Mouse (Mus musculus) liver, embryonic 14.5 days (tissue): ENCODE measurements around the gene Fam166a. TPM values are rescaled to one million over a fixed set of nuclear protein-coding genes. Genes with fewer than 3 reads are reported as not detected.

Experiments used
- ATAC-seq: fragments of 200-750 bp; cut with Nextera tagmentation; 2 replicates; pipeline ENCODE4 v1.8.0; 2017; ENCODE audit warnings: moderate number of reproducible peaks, mild to moderate bottlenecking, moderate library complexity; ENCODE audit not compliant: insufficient read depth
- DNase-seq, 3 experiments: peaks; one replicate each; pipeline ENCODE4 v3.0.0-alpha.2; 2012 to 2013; ENCODE audit warnings: low read depth in 3 of 3, low spot score in 3 of 3
- H3K27ac ChIP-seq: fragments of 300-500 bp; sonication (generic); 2 replicates; pipeline ENCODE4 v1.5.1; 2014; ENCODE audit warnings: moderate library complexity, mild to moderate bottlenecking, control low read depth, inconsistent platforms
- H3K27me3 ChIP-seq: fragments of 300-500 bp; sonication (generic); 2 replicates; pipeline ENCODE4 v1.6.1; 2014; ENCODE audit warnings: mild to moderate bottlenecking, low read length, moderate library complexity; ENCODE audit not compliant: control insufficient read depth, insufficient read depth
- H3K36me3 ChIP-seq: fragments of 300-500 bp; sonication (generic); replicated peaks from 2 replicates; pipeline ENCODE4 v1.6.1; 2014; ENCODE audit warnings: low read depth; ENCODE audit not compliant: control insufficient read depth, insufficient read depth
- H3K4me1 ChIP-seq, 2 experiments: fragments of 200-500 bp in 1 of 2; fragments of 300-500 bp in 1 of 2; sonication (generic) in 1 of 2; replicated peaks; 2 replicates each; pipeline ENCODE4 v1.6.1; 2012 to 2014; ENCODE audit warnings: antibody characterized with exemption in 1 of 2, inconsistent platforms in 1 of 2, low read length in 1 of 2; ENCODE audit not compliant: control insufficient read depth in 2 of 2, insufficient read depth in 2 of 2
- H3K4me2 ChIP-seq: fragments of 300-500 bp; sonication (generic); 2 replicates; pipeline ENCODE4 v1.6.1; 2014; ENCODE audit warnings: low read depth, mild to moderate bottlenecking, control low read depth, moderate library complexity
- H3K4me3 ChIP-seq, 2 experiments: fragments of 200-500 bp in 1 of 2; fragments of 300-500 bp in 1 of 2; sonication (generic) in 1 of 2; 2 replicates each; pipeline ENCODE4 v1.5.1; 2012 to 2014; ENCODE audit warnings: low read depth in 2 of 2, low read length in 2 of 2, mild to moderate bottlenecking in 2 of 2, control low read depth in 1 of 2, inconsistent platforms in 1 of 2, moderate library complexity in 1 of 2; ENCODE audit not compliant: insufficient read depth in 1 of 2
- H3K9ac ChIP-seq: fragments of 300-500 bp; sonication (generic); replicated peaks from 2 replicates; pipeline ENCODE4 v1.6.1; 2014; ENCODE audit warnings: mild to moderate bottlenecking, control low read depth, moderate library complexity
- H3K9me3 ChIP-seq: fragments of 300-500 bp; sonication (generic); 2 replicates; pipeline ENCODE4 v1.6.1; 2016; ENCODE audit warnings: low read length, mixed read lengths; ENCODE audit not compliant: control insufficient read depth
- CTCF ChIP-seq: IDR thresholded peaks from 2 replicates; pipeline ENCODE4 v1.5.1; 2016; ENCODE audit warnings: antibody characterized with exemption, low read depth, control low read depth
- EP300 ChIP-seq: IDR thresholded peaks from 2 replicates; pipeline ENCODE4 v1.6.1; 2016; ENCODE audit warnings: antibody characterized with exemption, low read depth
- WGBS: fragments of 180-500 bp; shearing (Covaris S2); extraction: QIAGEN DNeasy Blood & Tissue Kit; methylation state at CpG from one replicate; pipeline ENCODE4 v1.1.7; 2014; ENCODE audit not compliant: insufficient replicate concordance; 5-methylcytosine and 5-hydroxymethylcytosine counted together
- polyA plus RNA-seq, 2 experiments: library from polyadenylated mRNA; depleted of rRNA in 1 of 2; stranded (reverse) in 1 of 2; unstranded in 1 of 2; fragments of >200 nt; fragmentation: Nextera tagmentation in 1 of 2; extraction: Ambion mirVana in 1 of 2; gene quantifications; 2 replicates each; pipeline versions ENCODE4 v1.2.1 to v1.2.3; 2012 to 2014

Gene Fam166a
- polyA plus RNA-seq, 2 experiments = 0.04 to 0.96 TPM

- Histone ChIP-seq H3K9ac (peak overlapping the region; percentile 32), H3K27me3 (peaks cover 22% of the 10 kb centered on the region), H3K9me3 (no peaks in the 10 kb centered on the region), H3K4me2 (peak overlapping the region; percentile 75), H3K4me3 (peak overlapping the region; percentile 49 to 57), H3K27ac (no peak overlapping the region), H3K36me3 (no peaks in the 10 kb centered on the region), H3K4me1 (peaks cover 4 to 17% of the 10 kb centered on the region in 2 experiments)
- TF ChIP-seq CTCF (no peak), EP300 (no peak)
- ATAC-seq (peak; percentile 76), DNase-seq (peak; percentile 45 to 52 (median 47))
- WGBS = 2% methylated on average over 29 of the region's 29 CpGs
These were observed 22.3 kb downstream of the Fam166a start for GRCm38 (mm10) chr2:25240723-25241437.

GRCm38 (mm10) chr2:25241438-25241775 is 22.9 kb downstream of the Fam166a start:
- DNase-seq = no peak
- H3K27ac ChIP-seq = no peak overlapping the region
- H3K9me3 ChIP-seq = no peaks in the 10 kb centered on the region
- H3K27me3 ChIP-seq = peaks cover 22% of the 10 kb centered on the region
- peak; percentile 27; the same call in 1 of the 2 replicates for ATAC-seq
- 13% methylated on average over 6 of the region's 6 CpGs for WGBS
- no peak for TF ChIP-seq CTCF
- TF ChIP-seq EP300 = no peak
- peaks cover 4 to 17% of the 10 kb centered on the region in 2 experiments for H3K4me1 ChIP-seq
- H3K9ac ChIP-seq = no peak overlapping the region
- peak overlapping the region; percentile 46 to 57; a peak in 3 of 4 replicates for H3K4me3 ChIP-seq
- H3K36me3 ChIP-seq = no peaks in the 10 kb centered on the region
- peak overlapping the region; percentile 75 for H3K4me2 ChIP-seq

- no peak for TF ChIP-seq EP300
- no peak for TF ChIP-seq CTCF
- WGBS = under 1% methylated on average over 59 of the region's 59 CpGs
These were observed 23.6 kb downstream of the Fam166a start, which contains the start of the genes Rnf208 and Cysrt1 for GRCm38 (mm10) chr2:25242101-25242506. TSS of gene Rnf208 (plus strand) at chr2:25242255. TSS of gene Cysrt1 (minus strand) at chr2:25242452.

GRCm38 (mm10) chr2:25243342-25243741 is 24.8 kb downstream of the Fam166a start:
- no peak overlapping the region for H3K4me3 ChIP-seq
- no peak for TF ChIP-seq EP300
- WGBS = 67% methylated on average over 8 of the region's 8 CpGs

More at GRCm38 (mm10) chr2:25242101-25242506, 23.6 kb downstream of the Fam166a start, which contains the start of the genes Rnf208 and Cysrt1:
- peak within 1 kb of the TSS; percentile 75 for H3K4me2 ChIP-seq
- H3K9ac ChIP-seq = no peak within 1 kb of the TSS; the same call in 1 of the 2 replicates
- peak within 1 kb of the TSS; percentile 49 to 57 for H3K4me3 ChIP-seq
- no peaks in the 10 kb centered on the region for H3K36me3 ChIP-seq
- H3K4me1 ChIP-seq = peaks cover 4 to 12% of the 10 kb centered on the region in 2 experiments
- H3K27me3 ChIP-seq = peaks cover 22% of the 10 kb centered on the region
- H3K9me3 ChIP-seq = no peaks in the 10 kb centered on the region
- ATAC-seq (no peak), DNase-seq (no peak)
- H3K27ac ChIP-seq = no peak within 1 kb of the TSS

GRCm38 (mm10) chr2:25244144-25244543 is 25.6 kb downstream of the Fam166a start:
- Histone ChIP-seq H3K27me3 (peaks cover 22% of the 10 kb centered on the region), H3K4me1 (peaks cover 4 to 12% of the 10 kb centered on the region in 2 experiments), H3K9me3 (no peaks in the 10 kb centered on the region), H3K36me3 (no peaks in the 10 kb centered on the region; the same call in 1 of the 2 replicates), H3K4me3 (no peak overlapping the region), H3K27ac (no peak overlapping the region), H3K4me2 (no peak overlapping the region), H3K9ac (no peak overlapping the region)
- TF ChIP-seq CTCF (no peak), EP300 (no peak)
- no peak for ATAC-seq
- 79% methylated on average over 4 of the region's 4 CpGs for WGBS
- DNase-seq = no peak

More at GRCm38 (mm10) chr2:25243342-25243741, 24.8 kb downstream of the Fam166a start:
- H3K4me2 ChIP-seq = no peak overlapping the region
- H3K9me3 ChIP-seq = no peaks in the 10 kb centered on the region
- no peaks in the 10 kb centered on the region for H3K36me3 ChIP-seq
- no peak overlapping the region for H3K9ac ChIP-seq
- H3K4me1 ChIP-seq = peaks cover 4 to 12% of the 10 kb centered on the region in 2 experiments
- ATAC-seq (no peak), DNase-seq (no peak)
- peaks cover 22% of the 10 kb centered on the region for H3K27me3 ChIP-seq
- H3K27ac ChIP-seq = no peak overlapping the region
